ENCODE assay signal across 8 mouse cellular contexts in the genomic region with DNA sequence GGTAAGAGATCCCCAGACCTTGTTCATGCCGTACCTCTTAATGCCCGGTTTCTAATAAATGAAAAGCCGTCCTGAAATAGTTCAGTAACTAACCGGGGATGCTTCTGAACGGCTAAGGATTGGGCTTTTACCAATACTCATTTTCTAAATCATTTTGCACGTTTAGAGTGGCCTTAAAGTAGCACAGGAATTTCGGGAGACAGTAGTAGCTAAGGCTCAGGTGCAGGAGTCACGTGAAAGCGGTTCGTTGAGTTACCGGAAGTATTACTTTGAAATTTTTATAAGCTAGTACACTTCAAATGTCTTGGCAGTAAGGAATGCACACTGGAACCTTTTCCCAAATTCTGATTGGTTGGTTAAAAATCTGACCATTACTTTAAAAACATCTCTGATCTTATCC. TPM values are rescaled to one million over a fixed set of nuclear protein-coding genes. Genes with fewer than 3 reads are reported as not detected.
DNase-seq lines count a peak whose midpoint lies in the region; ATAC-seq lines count a peak whose summit lies in the region.
"Not testable (repeated sequence)": the region's sequence is repeated elsewhere in the genome, so short reads cannot be mapped to it uniquely, and the experiment has no call there.

No protein-coding gene starts in this region.

- peak overlapping the region; percentile 43 for H3K4me2 ChIP-seq in forebrain, embryonic 14.5 days (ENCODE audit: low read length)
- peak overlapping the region; percentile 19; the same call in 1 of the 2 replicates for H3K4me2 ChIP-seq in hindbrain, embryonic 11.5 days (replicated peaks; ENCODE audit: low read depth, low read length)
- H3K4me2 ChIP-seq in liver, embryonic 12.5 days = peak overlapping the region; percentile 58
- peak overlapping the region; percentile 55 for H3K4me2 ChIP-seq in midbrain, embryonic 13.5 days (replicated peaks)
- H3K4me2 ChIP-seq in stomach, embryonic 15.5 days = peak overlapping the region; percentile 34; the same call in 1 of the 2 replicates

- H3K36me3 ChIP-seq in forebrain, embryonic 14.5 days (ENCODE audit: control insufficient read depth, insufficient read depth, low read length) = peaks cover 21% of the 10 kb centered on the region
- H3K36me3 ChIP-seq in hindbrain, embryonic 11.5 days (ENCODE audit: control insufficient read depth, insufficient read depth, low read length); stomach, embryonic 15.5 days: not testable (repeated sequence)
- peaks cover 23% of the 10 kb centered on the region for H3K36me3 ChIP-seq in liver, embryonic 12.5 days
- H3K36me3 ChIP-seq in midbrain, embryonic 13.5 days = peaks cover 14% of the 10 kb centered on the region

- H3K9ac ChIP-seq in forebrain, embryonic 14.5 days (ENCODE audit: low read length) = peak overlapping the region; percentile 47; the same call in 1 of the 2 replicates
- not testable (repeated sequence) for H3K9ac ChIP-seq in hindbrain, embryonic 11.5 days (ENCODE audit: low read depth, low read length); stomach, embryonic 15.5 days
- H3K9ac ChIP-seq in liver, embryonic 12.5 days = peak overlapping the region; percentile 79
- 0 out of 2 replicates have a peak overlapping the region, but pooled peaks have one; percentile 67 for H3K9ac ChIP-seq in midbrain, embryonic 13.5 days (replicated peaks)

- not testable (repeated sequence) for H3K27me3 ChIP-seq in forebrain, embryonic 14.5 days (replicated peaks; ENCODE audit: control insufficient read depth, insufficient read depth, low read length); hindbrain, embryonic 11.5 days (ENCODE audit: control insufficient read depth, insufficient read depth, low read length); liver, embryonic 12.5 days (replicated peaks); midbrain, embryonic 13.5 days; stomach, embryonic 15.5 days (replicated peaks)

- H3K4me1 ChIP-seq in forebrain, embryonic 14.5 days (ENCODE audit: control insufficient read depth, insufficient read depth, low read length); hindbrain, embryonic 11.5 days (replicated peaks; ENCODE audit: control insufficient read depth, insufficient read depth, low read length); liver, embryonic 12.5 days; midbrain, embryonic 13.5 days (replicated peaks); stomach, embryonic 15.5 days: not testable (repeated sequence)

- H3K4me3 ChIP-seq in forebrain, embryonic 14.5 days (ENCODE audit: low read depth, low read length) = peak overlapping the region; percentile 44
- peak overlapping the region; percentile 45 for H3K4me3 ChIP-seq in hindbrain, embryonic 11.5 days (ENCODE audit: low read depth, low read length)
- H3K4me3 ChIP-seq in liver, embryonic 12.5 days = peak overlapping the region; percentile 68
- peak overlapping the region; percentile 55 for H3K4me3 ChIP-seq in midbrain, embryonic 13.5 days (replicated peaks)
- peak overlapping the region; percentile 53 for H3K4me3 ChIP-seq in stomach, embryonic 15.5 days (replicated peaks)

- WGBS in forebrain, embryonic 14.5 days = 0% methylated on average over 11 of the region's 11 CpGs
- under 1% methylated on average over 11 of the region's 11 CpGs for WGBS in hindbrain, embryonic 11.5 days
- 0% methylated on average over 11 of the region's 11 CpGs for WGBS in liver, embryonic 12.5 days (ENCODE audit: insufficient replicate concordance)
- under 1% methylated on average over 11 of the region's 11 CpGs for WGBS in midbrain, embryonic 13.5 days
- WGBS in stomach, embryonic 15.5 days = 0% methylated on average over 11 of the region's 11 CpGs

- not testable (repeated sequence) for H3K9me3 ChIP-seq in forebrain, embryonic 14.5 days (replicated peaks; ENCODE audit: control insufficient read depth, low read length); hindbrain, embryonic 11.5 days (ENCODE audit: control insufficient read depth, low read length); liver, embryonic 12.5 days (replicated peaks); midbrain, embryonic 13.5 days; stomach, embryonic 15.5 days

- ATAC-seq in forebrain, embryonic 14.5 days; hindbrain, embryonic 11.5 days (ENCODE audit: low FRiP score); liver, embryonic 12.5 days; midbrain, embryonic 13.5 days; stomach, embryonic 15.5 days (ENCODE audit: insufficient read depth, low FRiP score, low read depth): not testable (repeated sequence)

- not testable (repeated sequence) for H3K27ac ChIP-seq in forebrain, embryonic 14.5 days (ENCODE audit: low read depth, low read length); hindbrain, embryonic 11.5 days (ENCODE audit: low read depth, low read length); liver, embryonic 12.5 days; midbrain, embryonic 13.5 days; stomach, embryonic 15.5 days

- peak; percentile 19 for DNase-seq in CD4-positive helper T cell, adult 2 months (ENCODE audit: low read depth, low spot score)
- DNase-seq in cerebellum, adult 9-10 months = peak; percentile 41
- not testable (repeated sequence) for DNase-seq in forebrain, embryonic 14.5 days (ENCODE audit: low spot score); hindbrain, embryonic 11.5 days (ENCODE audit: low spot score)
- DNase-seq in kidney, adult 9 months = peak; percentile 38

RNA-seq across cellular contexts. Expression of gene Fgfr1op, which starts 0.7 kb away (rescaled TPM):
- 28.3 and 35.8 TPM in 2 replicates for polyA plus RNA-seq in forebrain, embryonic 14.5 days (2014; fragmentation: Nextera tagmentation; extraction: Ambion mirVana)
- 45.9 and 51.2 TPM in 2 replicates for polyA plus RNA-seq in hindbrain, embryonic 11.5 days (2014; fragmentation: Nextera tagmentation; extraction: Ambion mirVana)
- 18.2 and 18.8 TPM in 2 replicates for polyA plus RNA-seq in liver, embryonic 12.5 days (2016; fragmentation: Nextera tagmentation; extraction: Ambion mirVana)
- 27.5 and 28.5 TPM in 2 replicates for polyA plus RNA-seq in midbrain, embryonic 13.5 days (2015; fragmentation: Nextera tagmentation; extraction: Ambion mirVana)
- polyA plus RNA-seq in stomach, embryonic 15.5 days (2015; fragmentation: Nextera tagmentation; extraction: Ambion mirVana) = 29.5 and 30.2 TPM in 2 replicates

RNA-seq across cellular contexts. Expression of gene Rnaset2a, which starts 18.1 kb away (rescaled TPM):
- polyA plus RNA-seq in forebrain, embryonic 14.5 days (2014; fragmentation: Nextera tagmentation; extraction: Ambion mirVana) = 15.0 and 15.3 TPM in 2 replicates
- polyA plus RNA-seq in hindbrain, embryonic 11.5 days (2014; fragmentation: Nextera tagmentation; extraction: Ambion mirVana) = 14.9 and 15.9 TPM in 2 replicates
- 16.6 and 17.0 TPM in 2 replicates for polyA plus RNA-seq in liver, embryonic 12.5 days (2016; fragmentation: Nextera tagmentation; extraction: Ambion mirVana)
- polyA plus RNA-seq in midbrain, embryonic 13.5 days (2015; fragmentation: Nextera tagmentation; extraction: Ambion mirVana) = 9.7 and 11.5 TPM in 2 replicates
- polyA plus RNA-seq in stomach, embryonic 15.5 days (2015; fragmentation: Nextera tagmentation; extraction: Ambion mirVana) = 32.5 and 34.4 TPM in 2 replicates

RNA-seq across cellular contexts. Expression of gene Gm49673, which starts 18.4 kb away (rescaled TPM):
- polyA plus RNA-seq in forebrain, embryonic 14.5 days (2014; fragmentation: Nextera tagmentation; extraction: Ambion mirVana) = 0.22 TPM in 1 of 2 replicates, not detected in the other
- polyA plus RNA-seq in hindbrain, embryonic 11.5 days (2014; fragmentation: Nextera tagmentation; extraction: Ambion mirVana) = 0.96 TPM in 1 of 2 replicates, not detected in the other
- polyA plus RNA-seq in liver, embryonic 12.5 days (2016; fragmentation: Nextera tagmentation; extraction: Ambion mirVana) = not detected in 2 replicates
- 0.15 and 0.22 TPM in 2 replicates for polyA plus RNA-seq in midbrain, embryonic 13.5 days (2015; fragmentation: Nextera tagmentation; extraction: Ambion mirVana)
- polyA plus RNA-seq in stomach, embryonic 15.5 days (2015; fragmentation: Nextera tagmentation; extraction: Ambion mirVana) = 0.18 and 0.24 TPM in 2 replicates
